Mouse (Mus musculus) liver (tissue): ENCODE data around the gene Zfp316.

Experiments used
- DNase-seq: peaks from one replicate; pipeline ENCODE4 v3.0.0-alpha.2; 2020; ENCODE audit warnings: mixed read lengths

Zfp316 gene

DNA sequence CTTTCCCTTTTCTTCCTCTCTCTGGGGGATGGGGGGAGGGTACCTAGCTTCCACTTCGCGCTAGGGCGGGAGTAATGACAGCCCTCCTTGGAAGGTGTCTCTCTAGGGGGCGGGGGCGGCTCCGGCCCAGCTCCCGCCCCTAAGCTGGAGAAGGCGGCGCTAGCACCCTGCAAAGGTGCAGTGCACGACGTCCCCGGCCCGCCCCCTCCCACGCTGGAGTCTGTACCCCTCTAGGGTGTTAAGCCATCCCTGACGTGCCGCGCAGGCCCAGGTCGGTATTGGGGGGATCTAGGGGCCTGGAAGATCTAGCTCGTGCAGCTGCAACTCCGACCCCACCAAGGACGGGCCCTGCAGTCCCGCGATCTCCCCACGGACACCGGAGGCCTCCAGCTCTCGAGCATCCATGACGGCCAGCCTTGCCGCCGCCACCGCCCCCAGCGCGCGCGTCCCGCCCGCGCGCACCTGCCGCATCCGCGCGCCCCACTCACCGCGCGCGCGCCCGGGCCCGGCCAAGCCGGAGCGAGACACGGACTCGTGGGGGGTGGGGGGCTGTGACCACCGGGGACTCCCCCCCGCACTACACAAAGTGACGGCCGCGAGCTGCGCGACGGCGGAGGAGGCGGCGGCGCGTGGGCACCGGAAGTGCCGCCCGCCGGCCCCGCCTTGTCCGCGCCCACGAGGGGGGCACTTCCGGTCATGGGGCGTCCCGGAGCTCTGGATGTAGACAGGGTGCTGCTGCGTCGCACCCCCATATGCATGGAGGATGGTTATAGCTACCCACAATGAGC is at the start of gene Zfp316:
Zfp316 (minus strand) TSS at position 660 of the 788 bp plus-strand sequence.
- DNase-seq, result peak; percentile 41

DNA sequence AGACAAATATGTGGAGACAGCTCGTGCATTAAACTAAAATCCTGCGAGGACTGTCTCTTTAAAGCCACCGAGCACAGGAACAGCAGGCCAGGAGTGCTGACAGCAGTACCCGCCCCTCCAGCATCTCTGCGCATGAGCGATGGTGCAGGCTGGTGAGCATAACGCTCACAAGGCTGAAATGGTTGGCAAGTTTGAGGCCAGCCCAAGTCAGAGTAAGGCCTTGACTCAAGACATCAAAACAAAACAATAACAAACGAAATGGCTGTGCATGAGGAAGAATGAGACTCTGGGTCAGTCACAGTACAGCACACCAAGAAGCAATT is 47.4 kb upstream of the Zfp316 start:
- DNase-seq, result no peak

GRCm38 (mm10) chr5:143316605-143317287 is 46.9 kb upstream of the Zfp316 start:
- no peak for DNase-seq

- no peak for DNase-seq
Measured at GRCm38 (mm10) chr5:143315514-143315888, 45.7 kb upstream of the Zfp316 start.

DNA sequence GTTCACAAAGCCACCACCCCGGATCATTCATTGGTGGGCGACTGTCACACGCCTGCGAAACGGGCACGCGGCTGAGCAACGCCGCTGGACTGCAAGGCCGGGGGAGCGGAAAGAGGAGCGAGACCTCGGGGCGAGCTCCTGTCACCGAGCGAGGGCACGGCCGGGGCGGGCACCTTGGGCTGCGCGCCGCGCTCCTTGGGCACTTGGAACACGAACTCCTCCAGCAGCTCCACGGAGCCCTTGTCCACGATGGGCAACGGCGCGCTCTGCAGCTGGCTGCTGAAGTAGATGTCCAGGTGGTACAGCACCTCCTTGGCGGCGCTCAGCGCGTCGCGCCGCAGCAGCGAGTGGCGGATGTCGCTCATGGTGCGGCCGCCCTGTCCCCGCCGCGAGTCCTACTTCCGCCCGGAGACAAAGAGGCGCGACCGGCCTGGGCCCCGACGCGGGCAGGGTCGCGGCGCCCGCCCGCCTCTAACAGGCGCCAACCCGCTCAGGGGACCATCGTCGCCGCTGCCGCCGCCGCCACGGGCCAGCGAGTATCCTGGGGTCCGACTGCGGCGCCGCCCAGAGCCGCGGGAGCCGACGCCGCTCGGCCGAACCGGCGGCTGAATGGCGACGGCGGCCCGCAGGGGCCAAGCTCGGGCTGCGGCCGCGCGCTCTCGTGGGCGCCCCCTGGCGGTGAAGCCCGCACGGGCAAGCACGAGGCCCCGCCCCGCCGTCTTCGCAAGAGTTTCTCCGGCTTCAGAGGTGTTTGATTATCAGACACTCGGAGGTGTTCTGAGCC is 45.1 kb upstream of the Zfp316 start, which contains the start of gene E130309D02Rik:
E130309D02Rik (minus strand) TSS at position 631 of the 784 bp plus-strand sequence.
- DNase-seq, result peak; percentile 90

DNA sequence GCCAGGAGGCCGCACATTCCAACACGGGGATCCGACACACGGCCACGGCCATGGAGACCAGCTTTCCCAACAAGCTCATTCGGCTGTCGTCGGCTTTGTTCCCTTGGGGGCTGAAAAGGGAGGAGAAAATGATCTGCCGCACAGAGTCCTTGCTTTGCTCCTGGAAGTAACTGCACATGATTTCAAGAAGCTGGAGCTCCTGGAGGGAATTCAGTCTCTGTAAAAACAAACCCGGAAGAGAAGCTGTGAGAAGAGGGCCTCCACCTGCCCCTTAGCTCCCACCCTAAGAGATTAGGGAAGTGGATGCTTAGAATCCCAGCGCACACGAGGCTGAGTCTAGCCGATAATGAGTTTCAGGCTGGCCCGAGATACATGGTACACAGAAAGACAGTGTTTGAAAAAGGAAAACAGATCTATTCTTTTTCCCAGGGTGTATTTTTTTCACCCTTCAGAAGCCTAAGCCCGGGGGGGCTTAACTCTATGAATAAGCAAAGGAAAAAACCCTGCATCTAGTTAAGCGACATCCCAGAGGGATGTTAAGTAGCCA is 44.4 kb upstream of the Zfp316 start:
- peak; percentile 44 for DNase-seq

- peak; percentile 88 for DNase-seq
Measured at GRCm38 (mm10) chr5:143311886-143312285, 42.1 kb upstream of the Zfp316 start.

- DNase-seq, result no peak
Measured at GRCm38 (mm10) chr5:143309916-143310315, 40.1 kb upstream of the Zfp316 start.

GRCm38 (mm10) chr5:143308825-143309224 is 39.0 kb upstream of the Zfp316 start:
- DNase-seq, result no peak

DNA sequence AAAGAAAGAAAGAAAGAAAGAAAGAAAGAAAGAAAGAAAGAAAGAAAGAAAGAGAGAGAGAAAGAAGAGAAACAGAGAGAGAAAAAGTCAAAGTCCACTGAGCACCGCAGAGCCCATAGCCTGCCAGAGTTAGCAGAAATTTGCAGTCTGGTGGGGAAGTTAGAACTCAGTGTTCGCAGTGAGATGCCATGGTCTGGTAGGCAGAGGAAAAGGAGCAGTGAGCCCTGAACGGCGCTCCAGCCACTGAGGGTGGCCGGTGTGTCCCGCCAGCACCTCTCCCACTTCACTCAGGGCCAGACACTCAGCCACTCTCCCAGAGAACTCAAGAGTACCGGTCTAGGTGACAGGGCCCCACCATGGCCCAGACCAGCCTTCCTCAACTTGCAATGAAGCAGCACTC is 34.4 kb upstream of the Zfp316 start:
- DNase-seq, result no peak

DNA sequence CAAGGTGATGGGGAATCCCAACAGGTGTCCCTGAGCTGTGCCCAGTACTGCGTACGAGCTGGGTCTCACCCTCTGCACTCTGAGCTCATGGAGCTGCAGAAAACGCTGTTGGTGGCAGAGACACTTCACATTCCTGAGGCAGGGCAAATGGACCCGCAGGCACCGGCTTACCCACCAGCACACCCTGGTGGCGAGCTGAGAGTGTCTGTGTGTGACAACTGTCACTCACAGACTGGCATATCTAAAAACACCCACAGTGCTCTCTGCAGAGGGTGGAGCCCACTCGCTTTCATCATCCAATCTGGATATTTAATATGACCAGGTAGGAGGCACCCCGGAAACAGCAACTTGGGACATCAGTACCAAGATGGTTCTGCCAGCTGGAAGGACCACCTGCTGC is 31.5 kb upstream of the Zfp316 start:
- DNase-seq, result no peak

DNA sequence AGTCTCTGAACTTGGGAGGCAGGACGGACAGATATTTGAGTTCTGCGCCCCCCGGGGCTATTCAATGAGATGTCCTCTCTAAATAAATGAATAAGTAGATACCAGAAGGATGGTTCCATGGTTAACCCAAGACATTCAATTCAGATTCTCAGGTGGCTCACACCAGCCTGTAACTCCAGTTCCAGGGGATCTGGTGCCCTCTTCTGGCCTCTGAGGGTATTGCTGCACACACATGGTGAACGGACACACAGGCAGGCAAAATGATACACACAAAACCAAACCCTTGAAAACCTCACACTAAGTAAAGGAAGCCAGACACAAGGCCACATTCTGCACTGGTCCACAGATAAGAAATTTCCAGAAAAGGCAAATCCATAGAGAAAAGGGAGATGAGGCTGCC is 29.9 kb upstream of the Zfp316 start:
- peak; percentile 63 for DNase-seq

GRCm38 (mm10) chr5:143298391-143298790 is 28.6 kb upstream of the Zfp316 start:
- no peak for DNase-seq

GRCm38 (mm10) chr5:143297986-143298385 is 28.2 kb upstream of the Zfp316 start:
- DNase-seq, result no peak

DNA sequence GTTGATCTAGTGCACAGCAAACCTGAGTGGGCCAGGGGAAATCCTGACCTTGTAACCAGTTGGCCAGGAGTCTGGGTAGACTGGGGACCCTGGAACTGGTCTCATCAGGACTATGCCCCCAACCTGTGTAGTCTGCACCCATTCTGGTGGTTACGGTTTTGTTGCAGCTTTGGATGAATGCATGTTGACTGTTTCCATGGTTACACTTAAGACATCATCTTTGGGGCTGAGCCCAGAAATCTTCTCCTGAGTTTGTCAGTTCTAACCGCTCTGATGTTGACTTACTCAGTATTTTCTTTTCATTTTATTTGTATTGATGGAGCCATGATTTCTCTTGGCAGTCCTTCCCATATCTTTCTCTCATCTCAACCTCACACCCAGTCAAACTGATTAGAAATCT is 25.5 kb upstream of the Zfp316 start:
- DNase-seq, result no peak

- DNase-seq, result no peak
Measured at GRCm38 (mm10) chr5:143294862-143295261, 25.0 kb upstream of the Zfp316 start.

- DNase-seq, result no peak
Measured at GRCm38 (mm10) chr5:143293404-143293803, 23.6 kb upstream of the Zfp316 start, which contains the start of gene Zfp853. TSS of gene Zfp853 (minus strand) at chr5:143293623.

DNA sequence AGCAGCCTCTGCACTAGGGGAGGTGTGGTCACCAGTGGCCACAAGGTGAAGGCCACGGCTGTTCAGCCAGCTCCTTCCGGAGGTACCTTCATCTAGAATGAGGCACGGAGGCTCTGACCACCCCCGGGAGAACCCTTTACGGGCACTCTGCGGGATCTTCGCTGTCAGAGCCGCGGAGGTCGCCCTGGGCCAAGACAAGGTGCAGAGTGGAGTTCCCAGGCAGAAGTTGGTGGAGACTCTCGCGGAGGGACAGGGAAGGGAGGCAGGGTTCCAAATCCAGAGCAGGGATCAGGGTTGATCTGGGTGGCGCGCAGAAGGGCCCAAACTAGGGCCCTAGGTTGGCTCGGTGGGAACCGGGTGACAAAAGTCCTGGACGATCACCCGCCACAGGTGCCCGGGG is 23.1 kb upstream of the Zfp316 start:
- no peak for DNase-seq

DNA sequence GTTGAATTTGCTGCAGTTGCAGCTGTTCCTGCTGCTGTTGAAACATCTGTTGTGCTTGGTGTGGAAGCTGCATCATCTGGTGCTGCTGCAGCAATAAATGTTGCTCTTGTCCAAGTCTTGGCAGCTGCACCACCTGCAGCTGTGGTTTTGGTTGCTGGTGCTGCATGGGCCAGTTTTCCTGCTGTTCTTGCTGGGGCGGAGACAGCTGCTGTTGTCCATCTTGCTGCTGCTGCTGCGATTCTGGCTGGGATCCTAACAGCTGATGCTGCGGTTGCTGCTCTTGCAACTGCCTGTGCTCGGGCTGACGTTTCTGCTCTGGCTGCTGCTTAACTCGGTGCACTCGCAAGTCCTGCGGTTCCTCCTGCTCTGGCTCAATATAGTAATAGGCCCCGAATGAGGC is 19.5 kb upstream of the Zfp316 start:
- no peak for DNase-seq

- DNase-seq, result no peak
Measured at GRCm38 (mm10) chr5:143288378-143288911, 18.6 kb upstream of the Zfp316 start.

DNA sequence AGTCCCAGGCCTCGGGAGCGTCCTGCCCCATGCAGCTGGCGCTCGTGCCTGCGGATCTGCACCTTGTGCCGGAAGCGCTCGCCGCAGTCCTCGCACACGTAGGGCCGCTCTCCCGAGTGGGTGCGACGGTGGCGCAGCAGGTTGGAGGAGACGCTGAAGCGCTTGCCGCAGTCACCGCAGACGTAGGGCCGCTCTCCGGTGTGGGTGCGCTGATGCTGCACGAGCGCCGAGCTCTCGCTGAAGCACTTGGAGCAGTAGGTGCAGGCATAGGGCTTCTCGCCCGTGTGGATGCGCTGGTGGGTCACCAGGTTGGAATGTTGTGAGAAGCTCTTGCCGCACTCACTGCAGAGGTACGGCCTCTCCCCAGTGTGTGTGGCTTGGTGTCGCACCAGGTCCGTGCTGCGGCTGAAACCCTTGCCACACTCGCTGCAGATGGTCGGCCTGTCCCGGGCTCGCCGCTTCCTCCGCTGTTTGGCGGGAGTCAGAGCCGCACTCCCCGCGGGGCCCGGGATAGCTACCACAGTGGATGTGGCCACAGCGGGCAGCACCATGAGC is 18.0 kb upstream of the Zfp316 start:
- no peak for DNase-seq

GRCm38 (mm10) chr5:143284762-143285161 is 14.9 kb upstream of the Zfp316 start:
- no peak for DNase-seq

DNA sequence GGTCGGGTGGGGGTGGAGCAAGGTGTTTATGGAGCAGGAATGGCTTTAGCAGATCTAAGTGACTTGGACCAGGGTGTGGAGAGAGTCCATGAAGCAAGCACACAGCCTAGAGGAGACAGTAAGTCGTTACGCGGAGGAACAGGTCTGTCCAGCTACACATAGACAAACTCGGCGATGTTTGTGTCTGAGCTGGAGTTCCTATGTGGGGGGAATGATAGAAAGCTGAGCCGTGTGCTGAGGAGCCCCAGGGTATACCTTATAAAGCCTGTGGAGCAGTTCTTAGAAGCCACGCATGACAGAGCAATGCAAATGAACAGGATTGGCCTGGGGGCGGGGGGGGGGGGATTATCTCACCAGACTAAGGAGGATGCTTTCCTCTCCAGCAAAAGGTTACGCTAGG is 9.4 kb upstream of the Zfp316 start:
- no peak for DNase-seq
